Mouse (Mus musculus): ENCODE data around the gene Dscaml1.

GRCm38 (mm10) chr9:45598117-45598516, 171.7 kb downstream of the Dscaml1 start:
- TF ChIP-seq POLR2A (IDR thresholded peaks at IDR 0.05; ENCODE audit: control insufficient read depth, extremely low read depth, insufficient read depth, low read length, poor library complexity) (no peak), CTCF (IDR thresholded peaks at IDR 0.05; ENCODE audit: borderline replicate concordance, control insufficient read depth, extremely low read depth, insufficient read depth, low read length, poor library complexity) (no peak)

Measured in thymus, adult 2 months (tissue).